Mouse (Mus musculus) brown adipose tissue, adult 24 weeks (tissue): ENCODE results near the gene Ptprh. TPM values are rescaled to one million over a fixed set of nuclear protein-coding genes. Genes with fewer than 3 reads are reported as not detected.
A peak's percentile ranks its signal among the peaks of the same experiment; 100 is the strongest.
"Not testable (repeated sequence)": the region's sequence is repeated elsewhere in the genome, so short reads cannot be mapped to it uniquely, and the experiment has no call there.

ENCODE experiments used
- H3K27ac ChIP-seq: fragments of 200-500 bp; replicated peaks from 2 replicates; pipeline ENCODE4 v1.5.1; 2012; ENCODE audit warnings: low read depth, mild to moderate bottlenecking, low read length
- H3K4me1 ChIP-seq: fragments of 200-500 bp; 2 replicates; pipeline ENCODE4 v1.6.1; 2012; ENCODE audit warnings: low read length, mixed read lengths; ENCODE audit not compliant: control insufficient read depth, insufficient read depth, insufficient read length
- H3K4me3 ChIP-seq: fragments of 200-500 bp; 2 replicates; pipeline ENCODE4 v1.5.1; 2012; ENCODE audit warnings: low read depth, mild to moderate bottlenecking, low read length, moderate library complexity; ENCODE audit not compliant: insufficient read depth
- polyA plus RNA-seq: library from polyadenylated mRNA; stranded (reverse); fragments of >200 nt; gene quantifications from 2 replicates; pipeline ENCODE4 v1.2.4, GENCODE M21; 2012; ENCODE audit not compliant: missing spikeins, insufficient read depth, insufficient read length

Ptprh gene
- polyA plus RNA-seq, 1 experiment = not detected

GRCm38 (mm10) chr7:4547221-4547641 is 56.6 kb downstream of the Ptprh start, which contains the start of gene Syt5:
Syt5 (minus strand) TSS chr7:4547541.
- H3K4me1 ChIP-seq = no peaks in the 10 kb centered on the region
- no peak within 1 kb of the TSS for H3K4me3 ChIP-seq
- H3K27ac ChIP-seq = no peak within 1 kb of the TSS

- Histone ChIP-seq H3K4me3 (no peak overlapping the region), H3K27ac (no peak overlapping the region)
Measured at GRCm38 (mm10) chr7:4546591-4547131, 57.2 kb downstream of the Ptprh start.

GRCm38 (mm10) chr7:4546050-4546449 is 57.8 kb downstream of the Ptprh start:
- Histone ChIP-seq H3K27ac (no peak overlapping the region), H3K4me3 (no peak overlapping the region), H3K4me1 (no peaks in the 10 kb centered on the region)

More at GRCm38 (mm10) chr7:4546591-4547131, 57.2 kb downstream of the Ptprh start:
- no peaks in the 10 kb centered on the region for H3K4me1 ChIP-seq

GRCm38 (mm10) chr7:4542013-4542412 is 61.8 kb downstream of the Ptprh start:
- H3K4me1 ChIP-seq = no peaks in the 10 kb centered on the region
- no peak overlapping the region for H3K27ac ChIP-seq
- no peak overlapping the region for H3K4me3 ChIP-seq

GRCm38 (mm10) chr7:4541344-4541743 is 62.5 kb downstream of the Ptprh start:
- H3K27ac ChIP-seq = no peak overlapping the region
- no peaks in the 10 kb centered on the region for H3K4me1 ChIP-seq
- no peak overlapping the region for H3K4me3 ChIP-seq

GRCm38 (mm10) chr7:4539019-4539418 is 64.8 kb downstream of the Ptprh start:
- Histone ChIP-seq H3K27ac (no peak overlapping the region), H3K4me1 (no peaks in the 10 kb centered on the region), H3K4me3 (no peak overlapping the region)

- Histone ChIP-seq H3K4me3 (no peak overlapping the region), H3K4me1 (no peaks in the 10 kb centered on the region), H3K27ac (no peak overlapping the region)
Measured at GRCm38 (mm10) chr7:4537181-4537580, 66.7 kb downstream of the Ptprh start.

GRCm38 (mm10) chr7:4536369-4536768 is 67.5 kb downstream of the Ptprh start:
- H3K4me3 ChIP-seq = no peak overlapping the region
- no peak overlapping the region for H3K27ac ChIP-seq
- H3K4me1 ChIP-seq = no peaks in the 10 kb centered on the region

GRCm38 (mm10) chr7:4532005-4532729 is 71.7 kb downstream of the Ptprh start, which contains the start of gene Dnaaf3:
Dnaaf3 (minus strand) TSS chr7:4532453.
- Histone ChIP-seq H3K27ac (no peak within 1 kb of the TSS), H3K4me3 (peak within 1 kb of the TSS; percentile 44), H3K4me1 (no peaks in the 10 kb centered on the region)

GRCm38 (mm10) chr7:4530166-4530565 is 73.7 kb downstream of the Ptprh start:
- H3K4me1 ChIP-seq, H3K4me3 ChIP-seq, H3K27ac ChIP-seq: not testable (repeated sequence)

GRCm38 (mm10) chr7:4527302-4527689 is 76.5 kb downstream of the Ptprh start:
- H3K4me3 ChIP-seq = peak overlapping the region; percentile 61

GRCm38 (mm10) chr7:4526341-4527301 is 77.2 kb downstream of the Ptprh start:
- H3K4me1 ChIP-seq = no peaks in the 10 kb centered on the region
- H3K27ac ChIP-seq = peak overlapping the region; percentile 73
- peak overlapping the region; percentile 61 for H3K4me3 ChIP-seq

More at GRCm38 (mm10) chr7:4527302-4527689, 76.5 kb downstream of the Ptprh start:
- Histone ChIP-seq H3K4me1 (no peaks in the 10 kb centered on the region), H3K27ac (no peak overlapping the region)

- not testable (repeated sequence) for H3K27ac ChIP-seq, H3K4me3 ChIP-seq, H3K4me1 ChIP-seq
Measured at GRCm38 (mm10) chr7:4524212-4524922, 79.5 kb downstream of the Ptprh start, which contains the start of gene Tnni3. Tnni3 (minus strand) TSS chr7:4524229.

GRCm38 (mm10) chr7:4523205-4524130 is 80.4 kb downstream of the Ptprh start:
- no peak overlapping the region for H3K4me3 ChIP-seq
- no peak overlapping the region for H3K27ac ChIP-seq
- no peaks in the 10 kb centered on the region for H3K4me1 ChIP-seq
